Mouse (Mus musculus) liver, adult (tissue): ENCODE data around the gene Pithd1.
A peak's percentile ranks its signal among the peaks of the same experiment; 100 is the strongest.

Experiments
- GATA4 ChIP-seq: IDR thresholded peaks from 2 replicates; pipeline ENCODE4 v1.6.1; 2014; ENCODE audit warnings: mild to moderate bottlenecking, low read length; ENCODE audit not compliant: insufficient replicate concordance

The Pithd1 gene

GRCm38 (mm10) chr4:135969070-135969750 is 17.9 kb downstream of the Pithd1 start:
- TF ChIP-seq GATA4 = no peak

- no peak for TF ChIP-seq GATA4
Observed at GRCm38 (mm10) chr4:135968271-135968869, 18.7 kb downstream of the Pithd1 start.

DNA sequence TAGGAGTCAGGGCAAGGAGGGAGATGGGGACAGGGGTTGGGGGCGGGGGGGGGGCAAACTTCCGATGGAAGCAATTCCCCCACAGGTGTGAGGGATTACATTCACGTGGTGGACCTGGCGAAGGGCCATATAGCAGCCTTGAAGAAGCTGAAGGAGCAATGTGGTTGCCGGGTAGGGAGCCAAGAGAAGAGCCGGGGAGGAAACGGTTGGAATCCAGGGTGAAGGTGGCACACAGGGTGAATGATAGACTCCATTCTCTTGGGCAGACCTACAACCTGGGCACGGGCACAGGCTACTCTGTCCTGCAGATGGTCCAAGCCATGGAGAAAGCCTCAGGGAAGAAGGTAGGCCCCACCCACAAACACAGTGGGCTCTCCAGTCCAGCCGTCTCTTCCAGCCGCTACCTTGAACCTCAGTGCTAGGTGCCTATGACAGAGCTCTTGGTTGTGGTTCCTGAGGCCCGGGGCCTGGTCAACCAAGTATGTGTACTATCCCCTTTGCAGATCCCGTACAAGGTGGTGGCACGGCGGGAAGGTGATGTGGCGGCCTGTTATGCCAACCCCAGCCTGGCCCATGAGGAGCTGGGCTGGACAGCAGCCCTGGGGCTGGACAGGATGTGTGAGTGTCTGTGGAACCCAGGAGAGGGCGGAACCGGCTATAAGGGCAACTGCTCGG is 19.8 kb downstream of the Pithd1 start:
- no peak for TF ChIP-seq GATA4

- TF ChIP-seq GATA4 = no peak
Observed at GRCm38 (mm10) chr4:135966283-135966682, 20.8 kb downstream of the Pithd1 start.

GRCm38 (mm10) chr4:135965113-135965512 is 22.0 kb downstream of the Pithd1 start:
- no peak for TF ChIP-seq GATA4

GRCm38 (mm10) chr4:135964426-135964825 is 22.6 kb downstream of the Pithd1 start:
- no peak for TF ChIP-seq GATA4

DNA sequence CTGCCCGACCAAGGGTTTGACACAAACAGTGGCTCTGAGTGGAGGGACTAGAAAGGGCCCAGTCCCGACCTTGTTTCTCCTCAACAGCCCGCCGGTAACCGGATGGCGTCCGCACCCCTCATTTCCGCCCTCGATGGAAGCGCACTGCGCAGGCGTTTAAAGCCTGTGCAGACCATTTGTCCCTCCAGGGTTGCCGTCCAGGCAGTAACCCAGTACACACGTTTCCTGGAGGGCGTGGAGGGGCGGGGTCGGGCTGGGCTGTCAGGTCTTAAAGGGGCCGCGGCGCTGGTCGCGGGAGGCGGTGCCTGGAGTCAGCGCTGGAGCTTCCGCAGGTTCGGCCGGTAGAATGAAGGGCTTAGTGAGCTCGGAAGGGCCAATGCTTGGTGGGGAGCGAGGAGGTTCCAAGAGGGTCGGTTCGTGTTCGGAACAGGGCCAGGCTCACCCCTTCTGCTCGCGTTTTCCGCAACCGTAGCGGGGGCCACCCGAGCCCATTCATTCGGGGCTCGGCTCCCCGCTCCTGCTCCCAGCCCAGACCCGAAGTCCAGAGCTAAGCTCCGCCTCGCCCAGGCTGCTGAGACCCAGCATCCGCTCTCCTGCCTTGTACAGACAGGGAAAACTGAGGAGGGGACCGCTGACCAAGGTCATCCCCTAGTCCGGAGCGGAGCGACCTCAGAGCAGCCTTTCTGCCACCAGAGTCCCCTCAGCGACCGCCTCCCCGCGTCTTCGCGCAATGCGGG is 23.4 kb downstream of the Pithd1 start, which contains the start of gene Gale:
Gale (plus strand) TSS at position 271 of the 737 bp plus-strand sequence.
- peak; percentile 43; the same call in 1 of the 2 replicates for TF ChIP-seq GATA4

DNA sequence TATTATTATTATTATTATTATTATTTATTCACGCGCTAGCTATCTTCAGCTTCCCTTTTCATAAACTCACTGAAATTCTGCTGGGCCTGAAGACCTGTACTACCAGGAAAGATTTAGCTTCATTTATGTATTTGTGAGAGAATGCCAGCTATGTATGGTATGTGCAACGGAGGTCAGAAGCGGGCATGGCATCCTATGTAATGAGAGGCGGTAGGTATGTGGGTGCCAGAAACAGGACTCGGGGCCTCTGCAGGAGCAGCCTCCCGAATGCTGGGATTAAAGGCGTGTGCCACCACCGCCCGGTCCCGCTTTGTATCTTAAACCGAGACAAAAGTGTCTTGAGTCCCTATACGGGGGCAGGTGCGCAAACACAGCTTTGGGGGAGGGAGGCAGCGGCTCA is 24.1 kb downstream of the Pithd1 start:
- no peak for TF ChIP-seq GATA4

DNA sequence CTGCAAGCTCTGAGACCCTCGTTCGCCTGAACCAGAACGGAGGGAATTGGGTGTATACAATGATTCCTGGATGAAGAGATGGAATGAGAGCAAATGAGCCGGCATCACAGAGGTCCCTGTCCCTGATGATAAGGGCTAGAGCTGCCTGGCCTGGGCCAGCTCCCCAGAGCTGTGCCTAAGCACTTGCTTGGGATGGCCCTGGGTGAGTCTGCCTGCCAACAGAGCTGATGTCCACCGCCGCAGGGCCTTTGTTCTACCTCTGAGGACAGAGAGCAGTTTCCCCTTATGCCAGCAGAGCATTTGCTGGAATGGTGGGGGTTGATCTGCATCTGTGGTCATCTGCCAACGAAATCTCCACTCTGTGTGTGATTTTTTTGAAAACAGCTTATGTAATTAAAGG is 24.9 kb downstream of the Pithd1 start:
- no peak for TF ChIP-seq GATA4

DNA sequence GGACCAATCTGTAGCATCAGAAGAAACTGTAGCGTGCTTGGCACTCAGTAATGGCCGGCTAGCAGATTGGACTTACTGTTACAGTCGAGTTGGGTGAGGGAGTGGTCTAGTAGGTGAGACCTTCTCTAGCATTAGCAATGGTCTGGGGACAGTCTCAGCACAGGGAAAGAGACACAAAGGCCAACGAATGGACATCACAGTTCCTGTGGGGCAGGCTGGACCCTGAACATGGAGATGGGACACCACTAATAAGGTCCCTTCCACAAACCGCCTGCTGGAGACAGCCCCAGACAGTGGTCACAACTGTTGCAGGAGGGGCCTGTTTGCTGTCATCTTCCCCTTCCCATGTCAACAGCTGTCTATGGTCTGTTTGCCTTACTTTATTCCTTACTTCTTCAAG is 25.4 kb downstream of the Pithd1 start:
- TF ChIP-seq GATA4 = no peak

DNA sequence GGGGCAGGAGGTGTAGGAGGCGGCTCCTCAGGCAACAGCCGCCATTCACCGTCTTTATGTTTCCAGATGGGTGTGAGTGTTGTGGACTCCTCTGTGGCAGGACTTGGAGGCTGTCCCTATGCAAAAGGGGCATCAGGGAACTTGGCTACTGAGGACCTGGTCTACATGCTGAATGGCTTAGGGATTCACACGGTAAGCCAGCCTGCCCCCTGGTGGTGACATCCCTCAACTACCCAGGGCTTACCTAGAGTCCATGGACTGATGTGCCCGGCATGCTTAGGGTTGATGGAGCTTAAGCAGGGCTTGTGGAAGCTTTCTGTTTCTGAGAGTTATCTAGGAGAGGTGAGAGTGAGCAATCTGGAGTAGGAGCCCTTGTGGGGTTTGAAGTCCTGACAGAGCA is 26.3 kb downstream of the Pithd1 start:
- no peak for TF ChIP-seq GATA4

GRCm38 (mm10) chr4:135958354-135958753 is 28.7 kb downstream of the Pithd1 start:
- TF ChIP-seq GATA4 = no peak

DNA sequence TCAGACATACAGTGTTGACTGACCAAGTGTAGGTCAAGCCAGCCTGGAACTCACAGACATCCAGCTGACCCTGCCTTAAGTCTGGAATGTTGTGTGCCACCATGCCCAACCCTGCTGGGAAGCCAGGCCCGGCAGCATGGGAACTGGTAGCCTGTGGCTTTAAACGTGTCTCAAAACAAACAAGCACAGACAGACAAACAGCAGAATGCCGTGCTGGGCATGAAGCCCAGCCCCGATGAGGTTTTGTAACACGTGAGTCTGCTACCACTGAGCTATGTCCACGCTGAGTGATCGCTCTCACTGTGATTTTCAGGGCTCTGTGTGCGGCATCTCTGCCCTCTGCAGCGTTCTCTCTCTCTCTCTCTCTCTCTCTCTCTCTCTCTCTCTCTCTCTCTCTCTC is 31.2 kb downstream of the Pithd1 start:
- TF ChIP-seq GATA4 = no peak

DNA sequence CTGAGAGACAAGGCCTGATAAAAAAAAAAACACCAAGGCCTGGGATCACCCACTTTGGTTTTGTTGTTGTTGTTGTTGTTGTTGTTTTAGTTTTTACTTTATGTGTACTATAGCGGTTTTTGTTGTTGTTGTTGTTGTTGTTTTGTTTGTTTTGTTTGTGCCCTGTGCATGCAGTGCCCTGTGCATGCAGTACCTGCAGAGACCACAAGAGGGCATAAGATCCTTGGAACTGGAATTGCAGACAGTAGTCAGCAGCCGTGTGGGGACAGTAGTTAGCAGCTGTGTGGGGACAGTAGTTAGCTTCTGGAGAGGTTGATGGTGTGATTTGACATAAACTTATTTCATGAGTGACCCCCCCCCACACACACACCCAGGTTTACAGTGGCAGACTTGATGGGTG is 32.8 kb downstream of the Pithd1 start:
- TF ChIP-seq GATA4 = no peak

- TF ChIP-seq GATA4 = no peak
Observed at GRCm38 (mm10) chr4:135953179-135953578, 33.9 kb downstream of the Pithd1 start.

DNA sequence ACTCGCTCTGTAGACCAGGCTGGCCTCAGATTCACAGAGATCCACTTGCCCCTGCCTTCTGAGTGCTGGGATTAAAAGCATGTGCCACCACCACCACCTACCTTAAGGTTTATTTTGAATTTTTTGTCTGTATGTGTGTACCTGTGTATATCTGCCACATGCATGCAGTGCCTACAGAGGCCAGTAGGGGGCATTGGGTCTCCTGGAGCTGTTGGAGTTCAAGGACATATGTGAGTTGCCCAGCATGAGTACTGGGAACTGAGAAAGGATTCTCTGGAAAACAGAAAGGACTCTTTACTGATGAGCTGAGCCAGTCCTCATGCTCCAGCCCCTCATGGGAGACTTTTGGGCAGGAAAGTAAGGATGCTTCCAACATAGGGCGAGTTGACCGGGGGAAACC is 35.6 kb downstream of the Pithd1 start:
- no peak for TF ChIP-seq GATA4
